Mouse (Mus musculus): Measurements from ENCODE around the gene Cmtm2a. TPM values are rescaled to one million over a fixed set of nuclear protein-coding genes. Genes with fewer than 3 reads are reported as not detected.

The Cmtm2a gene
- total and polyA plus RNA-seq, 3 experiments: not detected

GRCm38 (mm10) chr8:104247908-104248275, 45.1 kb downstream of the Cmtm2a start:
- peak; percentile 45 for DNase-seq (ENCODE audit: extremely low read depth)
- H3K9me3 ChIP-seq (replicated peaks; ENCODE audit: low read length): no peaks in the 10 kb centered on the region
- H3K36me3 ChIP-seq (replicated peaks in 1 of 2; ENCODE audit: control insufficient read depth in 1 of 2, insufficient read depth in 1 of 2, low read length in 1 of 2): peaks cover 3 to 19% of the 10 kb centered on the region in 2 experiments
- in situ Hi-C loops (cut with MboI; ENCODE audit: low pct_ligation_motif_present, low pct_unique_long_range_greater_than_20kb, low sequenced_read_pairs) (loop anchor here (10.0 kb wide), 1 partner anchor 87 kb away; the partner anchor contains the start of gene Cmtm3), dilution Hi-C loops (cut with MboI; ENCODE audit: extremely low pct_ligation_motif_present, extremely low pct_unique_long_range_greater_than_20kb, low sequenced_read_pairs) (no loop called here)
- H3K79me2 ChIP-seq (replicated peaks; ENCODE audit: control insufficient read depth, extremely low read depth, insufficient read depth, poor library complexity, severe bottlenecking): peaks cover 2% of the 10 kb centered on the region; the same call in 1 of the 2 replicates
- H3K4me1 ChIP-seq (ENCODE audit: control insufficient read depth in 1 of 2, insufficient read depth in 2 of 2): peaks cover 6 to 46% of the 10 kb centered on the region in 2 experiments
- peak overlapping the region; percentile 92 for H3K4me2 ChIP-seq (ENCODE audit: insufficient read depth, low read depth, poor library complexity, severe bottlenecking)
- peak overlapping the region; percentile 89 for H3K27ac ChIP-seq (ENCODE audit: insufficient read depth, low read depth)
- H3K9ac ChIP-seq (ENCODE audit: insufficient read depth, low read depth): peak overlapping the region; percentile 94
- TF ChIP-seq SMC3 (IDR thresholded peaks at IDR 0.05; ENCODE audit: low read depth, low read length) (no peak), EP300 (IDR thresholded peaks at IDR 0.05; ENCODE audit: low read length) (no peak), MAX (IDR thresholded peaks at IDR 0.05; ENCODE audit: low read length) (no peak), ZC3H11A (IDR thresholded peaks at IDR 0.05; ENCODE audit: low read depth, low read length) (no peak), ZNF384 (IDR thresholded peaks at IDR 0.05; ENCODE audit: low read depth, low read length) (no peak), JUN (IDR thresholded peaks at IDR 0.05; ENCODE audit: insufficient read depth, low read depth, low read length) (no peak), CHD1 (IDR thresholded peaks at IDR 0.05; ENCODE audit: low read depth, low read length) (no peak), MYC (IDR thresholded peaks at IDR 0.05; ENCODE audit: low read depth, low read length) (no peak), TBP (conservative IDR thresholded peaks at IDR 0.05; ENCODE audit: low read depth, low read length) (no peak), POLR2A (IDR thresholded peaks at IDR 0.05; ENCODE audit: low read depth, low read length) (no peak), KAT2A (IDR thresholded peaks at IDR 0.05; ENCODE audit: insufficient replicate concordance, low read length) (no peak), BHLHE40 (IDR thresholded peaks at IDR 0.05; ENCODE audit: low read depth, low read length) (no peak), MXI1 (IDR thresholded peaks at IDR 0.05; ENCODE audit: low read depth, low read length) (no peak), RAD21 (IDR thresholded peaks at IDR 0.05; ENCODE audit: low read depth, low read length) (no peak), SIN3A (IDR thresholded peaks at IDR 0.05; ENCODE audit: low read length) (no peak; the same call in 1 of the 2 replicates), JUND (conservative IDR thresholded peaks at IDR 0.05; ENCODE audit: low read depth, low read length) (no peak), ETS1 (conservative IDR thresholded peaks at IDR 0.05; ENCODE audit: low read depth, low read length) (no peak), UBTF (IDR thresholded peaks at IDR 0.05; ENCODE audit: low read depth, low read length) (no peak), USF1 (IDR thresholded peaks at IDR 0.05; ENCODE audit: low read depth, low read length) (no peak)
- H3K4me3 ChIP-seq (replicated peaks in 1 of 3; ENCODE audit: low read depth in 2 of 3, low read length in 2 of 3, poor library complexity in 1 of 3): peak overlapping the region; percentile 65 to 92 (median 87)
- H3K27me3 ChIP-seq (replicated peaks): no peaks in the 10 kb centered on the region

DNA sequence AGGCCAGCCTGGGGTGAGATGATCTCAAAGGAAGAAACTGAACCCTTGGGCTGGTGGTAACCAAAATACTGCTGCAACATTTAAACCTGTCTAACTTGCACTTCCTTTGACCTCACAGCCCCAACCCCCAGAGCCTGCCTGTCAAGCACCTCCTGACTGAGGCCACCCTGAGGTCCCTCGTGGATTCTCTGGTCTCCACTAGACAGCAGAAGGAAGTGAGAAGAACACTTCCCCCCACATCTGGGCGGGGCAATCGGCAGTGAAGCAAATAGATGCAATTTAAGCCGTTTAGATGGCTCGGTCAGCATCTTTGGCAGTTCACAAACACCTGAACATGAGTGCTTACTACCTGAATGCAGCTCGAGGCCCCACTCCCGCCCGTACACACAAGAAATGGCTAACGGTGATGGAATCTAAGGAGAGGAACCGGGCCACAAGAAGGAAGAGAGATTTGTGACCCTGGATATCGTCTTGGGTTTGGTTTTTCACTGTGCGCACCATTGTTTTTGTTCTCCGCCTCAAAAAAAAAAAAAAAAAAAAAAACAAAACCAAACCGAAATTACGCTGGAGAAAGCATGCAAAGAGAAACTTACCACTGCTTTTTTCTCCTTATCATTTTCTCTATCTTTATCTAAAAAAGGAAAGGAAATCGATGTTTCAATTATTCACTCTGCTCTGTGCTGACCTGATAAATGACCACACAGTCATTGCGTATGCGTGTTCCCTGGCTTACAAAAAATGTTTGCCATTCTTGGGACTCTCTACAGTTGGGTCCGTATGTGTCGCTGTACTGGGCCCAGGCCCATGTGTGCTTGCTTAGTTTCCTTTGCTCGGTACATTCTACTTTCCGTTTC, 45.7 kb downstream of the Cmtm2a start:
- Histone ChIP-seq H3K36me3 (replicated peaks in 1 of 2; ENCODE audit: control insufficient read depth in 1 of 2, insufficient read depth in 1 of 2, low read length in 1 of 2) (peaks cover 9 to 24% of the 10 kb centered on the region in 2 experiments), H3K79me2 (replicated peaks; ENCODE audit: control insufficient read depth, extremely low read depth, insufficient read depth, poor library complexity, severe bottlenecking) (0 out of 2 replicates have a peak, but pooled peaks cover 2% of the 10 kb centered on the region), H3K4me2 (ENCODE audit: insufficient read depth, low read depth, poor library complexity, severe bottlenecking) (peak overlapping the region; percentile 92), H3K4me3 (replicated peaks in 1 of 3; ENCODE audit: low read depth in 2 of 3, low read length in 2 of 3, poor library complexity in 1 of 3) (peak overlapping the region; percentile 65 to 92 (median 87)), H3K9me3 (replicated peaks; ENCODE audit: low read length) (no peaks in the 10 kb centered on the region), H3K27me3 (replicated peaks) (no peaks in the 10 kb centered on the region), H3K27ac (ENCODE audit: insufficient read depth, low read depth) (peak overlapping the region; percentile 97), H3K9ac (ENCODE audit: insufficient read depth, low read depth) (peak overlapping the region; percentile 94), H3K4me1 (ENCODE audit: control insufficient read depth in 1 of 2, insufficient read depth in 2 of 2) (peaks cover 4 to 41% of the 10 kb centered on the region in 2 experiments)
- dilution Hi-C loops (cut with MboI; ENCODE audit: extremely low pct_ligation_motif_present, extremely low pct_unique_long_range_greater_than_20kb, low sequenced_read_pairs): no loop called here
- in situ Hi-C loops (cut with MboI; ENCODE audit: low pct_ligation_motif_present, low pct_unique_long_range_greater_than_20kb, low sequenced_read_pairs): loop anchor here (10.0 kb wide), 1 partner anchor 88 kb away; the partner anchor contains the start of gene Cmtm3
- DNase-seq (ENCODE audit: extremely low read depth): peak; percentile 96
- TF ChIP-seq ZNF384 (IDR thresholded peaks at IDR 0.05; ENCODE audit: low read depth, low read length): peak; percentile 76
- peak; percentile 72 for TF ChIP-seq SIN3A (IDR thresholded peaks at IDR 0.05; ENCODE audit: low read length)
- TF ChIP-seq MAZ (IDR thresholded peaks at IDR 0.05; ENCODE audit: low read depth, low read length): peak; percentile 86; the same call in 1 of the 2 replicates
- TF ChIP-seq MAFK (IDR thresholded peaks at IDR 0.05; ENCODE audit: insufficient replicate concordance, low read length): peak; percentile 40; the same call in 1 of the 2 replicates
- TF ChIP-seq EP300 (IDR thresholded peaks at IDR 0.05; ENCODE audit: low read length): peak; percentile 58; the same call in 1 of the 2 replicates
- TF ChIP-seq TBP (conservative IDR thresholded peaks at IDR 0.05; ENCODE audit: low read depth, low read length): no peak; the same call in 1 of the 2 replicates
- TF ChIP-seq KAT2A (IDR thresholded peaks at IDR 0.05; ENCODE audit: insufficient replicate concordance, low read length): no peak
- TF ChIP-seq USF1 (IDR thresholded peaks at IDR 0.05; ENCODE audit: low read depth, low read length): no peak
- TF ChIP-seq ZKSCAN1 (IDR thresholded peaks at IDR 0.05; ENCODE audit: borderline replicate concordance, low read depth, low read length): no peak
- TF ChIP-seq USF2 (conservative IDR thresholded peaks at IDR 0.05; ENCODE audit: low read depth, low read length): no peak
- peak; percentile 77 for TF ChIP-seq IRF4 (IDR thresholded peaks at IDR 0.05; ENCODE audit: low read depth, low read length)
- peak; percentile 62; the same call in 1 of the 2 replicates for TF ChIP-seq MXI1 (IDR thresholded peaks at IDR 0.05; ENCODE audit: low read depth, low read length)
- TF ChIP-seq MYC (IDR thresholded peaks at IDR 0.05; ENCODE audit: low read depth, low read length): peak; percentile 75; the same call in 1 of the 2 replicates
- TF ChIP-seq CHD1 (IDR thresholded peaks at IDR 0.05; ENCODE audit: low read depth, low read length): no peak
- TF ChIP-seq CHD2 (IDR thresholded peaks at IDR 0.05; ENCODE audit: low read length): peak; percentile 77
- TF ChIP-seq TCF12 (IDR thresholded peaks at IDR 0.05; ENCODE audit: low read depth, low read length): peak; percentile 82
- TF ChIP-seq HCFC1 (IDR thresholded peaks at IDR 0.05; ENCODE audit: low read depth, low read length): 0 out of 2 replicates have a peak, but pooled peaks have one; percentile 42
- TF ChIP-seq POLR2AphosphoS2 (IDR thresholded peaks at IDR 0.05; ENCODE audit: low read depth, low read length): no peak
- no peak for TF ChIP-seq JUN (IDR thresholded peaks at IDR 0.05; ENCODE audit: insufficient read depth, low read depth, low read length)

Measured in CH12.LX (cell line).